Mouse (Mus musculus) CH12.LX (cell line): Measurements from ENCODE around the gene Pigr. TPM values are rescaled to one million over a fixed set of nuclear protein-coding genes. Genes with fewer than 3 reads are reported as not detected.
A peak's percentile ranks its signal among the peaks of the same experiment; 100 is the strongest.

Experiments
- DNase-seq: peaks from one replicate; pipeline ENCODE4 v3.0.0-alpha.2; 2013; ENCODE audit errors: extremely low read depth
- H3K27ac ChIP-seq: 2 replicates; pipeline ENCODE4 v1.5.1; 2012; ENCODE audit warnings: low read depth, mild to moderate bottlenecking, control low read depth, moderate library complexity; ENCODE audit not compliant: insufficient read depth
- H3K27me3 ChIP-seq: replicated peaks from 2 replicates; pipeline ENCODE3; 2012; ENCODE audit warnings: inconsistent platforms
- H3K36me3 ChIP-seq, 2 experiments: replicated peaks in 1 of 2; 2 replicates each; pipeline versions ENCODE3 to v1.6.1; 2012; ENCODE audit warnings: inconsistent platforms in 1 of 2, low read length in 1 of 2, mild to moderate bottlenecking in 1 of 2, mixed read lengths in 1 of 2, moderate library complexity in 1 of 2; ENCODE audit not compliant: control insufficient read depth in 1 of 2, insufficient read depth in 1 of 2
- H3K4me1 ChIP-seq, 2 experiments: 2 replicates each; pipeline ENCODE4 v1.6.1; 2012; ENCODE audit warnings: inconsistent platforms in 1 of 2, moderate library complexity in 1 of 2; ENCODE audit not compliant: insufficient read depth in 2 of 2, control insufficient read depth in 1 of 2
- H3K4me2 ChIP-seq: 2 replicates; pipeline ENCODE4 v1.6.1; 2012; ENCODE audit warnings: low read depth, mild to moderate bottlenecking, control low read depth; ENCODE audit not compliant: poor library complexity, insufficient read depth, severe bottlenecking
- H3K4me3 ChIP-seq, 3 experiments: fragments of 150-350 bp in 1 of 3; sonication (generic) in 1 of 3; replicated peaks in 1 of 3; 2 replicates each; pipeline versions ENCODE3 to v1.5.1; 2011 to 2012; ENCODE audit warnings: low read depth in 2 of 3, low read length in 2 of 3, mild to moderate bottlenecking in 2 of 3, moderate library complexity in 2 of 3, control low read depth in 1 of 3, improper control_type of control experiment in 1 of 3, inconsistent platforms in 1 of 3, mixed read lengths in 1 of 3; ENCODE audit not compliant: poor library complexity in 1 of 3
- H3K79me2 ChIP-seq: replicated peaks from 2 replicates; pipeline ENCODE4 v1.6.1; 2012; ENCODE audit warnings: mild to moderate bottlenecking, moderate library complexity; ENCODE audit not compliant: control insufficient read depth, poor library complexity, insufficient read depth, severe bottlenecking; ENCODE audit errors: extremely low read depth
- H3K9ac ChIP-seq: 2 replicates; pipeline ENCODE4 v1.6.1; 2012; ENCODE audit warnings: low read depth, mild to moderate bottlenecking, control low read depth, moderate library complexity; ENCODE audit not compliant: insufficient read depth
- H3K9me3 ChIP-seq: replicated peaks from 2 replicates; pipeline ENCODE3; 2012; ENCODE audit warnings: low read length, inconsistent platforms, mixed read lengths
- BHLHE40 ChIP-seq: IDR thresholded peaks from 2 replicates; pipeline ENCODE4 v1.6.1; 2011; ENCODE audit warnings: mild to moderate bottlenecking, low read depth, low read length, improper control_type of control experiment
- CHD1 ChIP-seq: IDR thresholded peaks from 2 replicates; pipeline ENCODE4 v1.6.1; 2012; ENCODE audit warnings: low read depth, low read length, improper control_type of control experiment, inconsistent platforms
- CTCF ChIP-seq, 2 experiments: IDR thresholded peaks in 1 of 2; conservative IDR thresholded peaks in 1 of 2; 2 replicates each; pipeline ENCODE4 v1.5.1; 2011 to 2012; ENCODE audit warnings: low read depth in 2 of 2, low read length in 2 of 2, improper control_type of control experiment in 1 of 2, inconsistent platforms in 1 of 2, mild to moderate bottlenecking in 1 of 2, moderate library complexity in 1 of 2
- EP300 ChIP-seq: IDR thresholded peaks from 2 replicates; pipeline ENCODE4 v1.6.1; 2011; ENCODE audit warnings: low read length, improper control_type of control experiment
- ETS1 ChIP-seq: conservative IDR thresholded peaks from 2 replicates; pipeline ENCODE4 v1.6.1; 2012; ENCODE audit warnings: low read depth, mild to moderate bottlenecking, inconsistent platforms, low read length, improper control_type of control experiment, moderate library complexity
- GABPA ChIP-seq: IDR thresholded peaks from 2 replicates; pipeline ENCODE4 v1.6.1; 2012; ENCODE audit warnings: low read depth, low read length, improper control_type of control experiment, inconsistent platforms; ENCODE audit not compliant: insufficient replicate concordance
- HCFC1 ChIP-seq: IDR thresholded peaks from 2 replicates; pipeline ENCODE4 v1.6.1; 2012; ENCODE audit warnings: low read depth, mild to moderate bottlenecking, inconsistent platforms, low read length, improper control_type of control experiment
- IRF4 ChIP-seq: IDR thresholded peaks from 2 replicates; pipeline ENCODE4 v1.6.1; 2014; ENCODE audit warnings: low read depth, mild to moderate bottlenecking, inconsistent platforms, low read length, improper control_type of control experiment
- JUND ChIP-seq: conservative IDR thresholded peaks from 2 replicates; pipeline ENCODE4 v1.6.1; 2011; ENCODE audit warnings: low read depth, low read length, improper control_type of control experiment
- MAFK ChIP-seq: IDR thresholded peaks from 2 replicates; pipeline ENCODE4 v1.6.1; 2011; ENCODE audit warnings: low read length, improper control_type of control experiment; ENCODE audit not compliant: insufficient replicate concordance
- MAZ ChIP-seq: IDR thresholded peaks from 2 replicates; pipeline ENCODE4 v1.6.1; 2012; ENCODE audit warnings: low read depth, mild to moderate bottlenecking, inconsistent platforms, low read length, improper control_type of control experiment, moderate library complexity
- MEF2A ChIP-seq: IDR thresholded peaks from 2 replicates; pipeline ENCODE4 v1.6.1; 2014; ENCODE audit warnings: low read depth, mild to moderate bottlenecking, inconsistent platforms, low read length, improper control_type of control experiment, borderline replicate concordance
- MYC ChIP-seq: IDR thresholded peaks from 2 replicates; pipeline ENCODE4 v1.6.1; 2011; ENCODE audit warnings: low read depth, mild to moderate bottlenecking, improper control_type of control experiment, low read length
- NELFE ChIP-seq: IDR thresholded peaks from 2 replicates; pipeline ENCODE4 v1.6.1; 2011; ENCODE audit warnings: low read depth, low read length, improper control_type of control experiment
- NRF1 ChIP-seq: IDR thresholded peaks from 2 replicates; pipeline ENCODE4 v1.6.1; 2014; ENCODE audit warnings: low read depth, mild to moderate bottlenecking, inconsistent platforms, low read length, improper control_type of control experiment, moderate library complexity
- POLR2A ChIP-seq: IDR thresholded peaks from 2 replicates; pipeline ENCODE4 v1.6.1; 2011; ENCODE audit warnings: low read depth, mild to moderate bottlenecking, improper control_type of control experiment, low read length
- POLR2AphosphoS2 ChIP-seq: IDR thresholded peaks from 2 replicates; pipeline ENCODE4 v1.6.1; 2011; ENCODE audit warnings: low read depth, low read length, improper control_type of control experiment
- RAD21 ChIP-seq: IDR thresholded peaks from 2 replicates; pipeline ENCODE4 v1.6.1; 2011; ENCODE audit warnings: low read depth, mild to moderate bottlenecking, low read length, improper control_type of control experiment, moderate library complexity
- RCOR1 ChIP-seq: conservative IDR thresholded peaks from 2 replicates; pipeline ENCODE4 v1.6.1; 2012; ENCODE audit warnings: low read depth, mild to moderate bottlenecking, inconsistent platforms, low read length, improper control_type of control experiment
- SIN3A ChIP-seq: IDR thresholded peaks from 2 replicates; pipeline ENCODE4 v1.6.1; 2012; ENCODE audit warnings: low read length, improper control_type of control experiment, inconsistent platforms
- SMC3 ChIP-seq: IDR thresholded peaks from 2 replicates; pipeline ENCODE4 v1.6.1; 2011; ENCODE audit warnings: low read depth, low read length, improper control_type of control experiment
- TBP ChIP-seq: conservative IDR thresholded peaks from 2 replicates; pipeline ENCODE4 v1.6.1; 2011; ENCODE audit warnings: low read depth, low read length, improper control_type of control experiment
- TCF12 ChIP-seq: IDR thresholded peaks from 2 replicates; pipeline ENCODE4 v1.6.1; 2014; ENCODE audit warnings: low read depth, mild to moderate bottlenecking, inconsistent platforms, low read length, improper control_type of control experiment
- USF1 ChIP-seq: IDR thresholded peaks from 2 replicates; pipeline ENCODE4 v1.6.1; 2014; ENCODE audit warnings: low read depth, mild to moderate bottlenecking, inconsistent platforms, low read length, improper control_type of control experiment
- USF2 ChIP-seq: conservative IDR thresholded peaks from 2 replicates; pipeline ENCODE4 v1.6.1; 2011; ENCODE audit warnings: low read depth, low read length, improper control_type of control experiment
- ZC3H11A ChIP-seq: IDR thresholded peaks from 2 replicates; pipeline ENCODE4 v1.6.1; 2012; ENCODE audit warnings: low read depth, mild to moderate bottlenecking, inconsistent platforms, low read length, improper control_type of control experiment
- ZMIZ1 ChIP-seq: IDR thresholded peaks from 2 replicates; pipeline ENCODE4 v1.6.1; 2012; ENCODE audit warnings: low read depth, mild to moderate bottlenecking, inconsistent platforms, low read length, improper control_type of control experiment
- dilution Hi-C: fragments of 300-500 bp; cut with MboI; formaldehyde crosslinking; loops from 2 replicates; pipeline ENCODE4 v1.14.3; 2020; ENCODE audit warnings: low sequenced_read_pairs; ENCODE audit not compliant: extremely low pct_unique_long_range_greater_than_20kb, extremely low pct_ligation_motif_present
- in situ Hi-C: fragments of 300-500 bp; cut with MboI; formaldehyde crosslinking; loops from 3 replicates; pipeline ENCODE4 v1.14.3; 2019; ENCODE audit warnings: low sequenced_read_pairs, low pct_ligation_motif_present, low pct_unique_long_range_greater_than_20kb, mixed read lengths
- polyA plus RNA-seq: library from polyadenylated mRNA; unstranded; fragments of >175 nt; gene quantifications from 2 replicates; pipeline ENCODE4 v1.2.1, GENCODE M21; 2012; ENCODE audit warnings: low read depth; ENCODE audit not compliant: insufficient read length
- total RNA-seq, 2 experiments: library from RNA; depleted of rRNA; stranded (reverse); fragments of 300-350 nt in 1 of 2; fragments of >200 nt in 1 of 2; gene quantifications; 2 replicates each; pipeline ENCODE4 v1.2.3; 2012 to 2014

Gene Pigr
- total and polyA plus RNA-seq, 3 experiments = 0.04 to 0.21 TPM; not detected in 1

GRCm38 (mm10) chr1:130798551-130798950 lies 27.9 kb upstream of the Pigr start:
- Histone ChIP-seq H3K4me3 (no peak overlapping the region), H3K9me3 (no peaks in the 10 kb centered on the region), H3K27me3 (peaks cover 1% of the 10 kb centered on the region), H3K79me2 (no peaks in the 10 kb centered on the region), H3K27ac (no peak overlapping the region), H3K4me1 (peaks cover 8 to 59% of the 10 kb centered on the region in 2 experiments), H3K4me2 (no peak overlapping the region), H3K9ac (no peak overlapping the region), H3K36me3 (no peaks in the 10 kb centered on the region)
- dilution Hi-C loops = no loop called here
- no peak for DNase-seq
- TF ChIP-seq NELFE = no peak
- no peak for TF ChIP-seq NRF1
- no peak for TF ChIP-seq USF1
- no peak for TF ChIP-seq POLR2A
- in situ Hi-C loops = loop anchor here (10.0 kb wide), 1 partner anchor 186 kb away; no protein-coding TSS in a partner anchor

GRCm38 (mm10) chr1:130799399-130799798 lies 27.1 kb upstream of the Pigr start:
- in situ Hi-C loops = loop anchor here (10.0 kb wide), 1 partner anchor 185 kb away; no protein-coding TSS in a partner anchor
- Histone ChIP-seq H3K36me3 (no peaks in the 10 kb centered on the region), H3K27me3 (peaks cover 1% of the 10 kb centered on the region), H3K4me1 (peaks cover 8 to 59% of the 10 kb centered on the region in 2 experiments), H3K4me3 (no peak overlapping the region), H3K9me3 (no peaks in the 10 kb centered on the region), H3K4me2 (no peak overlapping the region), H3K79me2 (no peaks in the 10 kb centered on the region), H3K9ac (no peak overlapping the region), H3K27ac (no peak overlapping the region)
- dilution Hi-C loops = no loop called here
- TF ChIP-seq SMC3 = no peak
- TF ChIP-seq EP300 = peak; percentile 51
- TF ChIP-seq IRF4 = peak; percentile 27; the same call in 1 of the 2 replicates
- TF ChIP-seq USF1 = no peak
- no peak for TF ChIP-seq MYC
- TF ChIP-seq HCFC1 = no peak
- peak; percentile 50 for TF ChIP-seq BHLHE40
- no peak for TF ChIP-seq USF2
- peak; percentile 36; the same call in 1 of the 2 replicates for TF ChIP-seq TCF12
- TF ChIP-seq MAFK = no peak
- TF ChIP-seq RAD21 = no peak
- DNase-seq = peak; percentile 36

- Histone ChIP-seq H3K4me2 (no peak within 1 kb of the TSS; the same call in 1 of the 2 replicates), H3K79me2 (no peaks in the 10 kb centered on the region), H3K4me1 (peaks cover 5 to 52% of the 10 kb centered on the region in 2 experiments), H3K27me3 (peaks cover 1% of the 10 kb centered on the region), H3K9ac (no peak within 1 kb of the TSS), H3K9me3 (no peaks in the 10 kb centered on the region), H3K4me3 (no peak within 1 kb of the TSS), H3K36me3 (no peaks in the 10 kb centered on the region), H3K27ac (no peak within 1 kb of the TSS)
- dilution Hi-C loops (no loop called here), in situ Hi-C loops (no loop called here)
- DNase-seq = no peak
- TF ChIP-seq GABPA (no peak), JUND (no peak), MAFK (no peak), POLR2AphosphoS2 (no peak), ETS1 (no peak), ZMIZ1 (no peak), RCOR1 (no peak), MAZ (no peak), RAD21 (no peak), SIN3A (no peak), CTCF (conservative IDR thresholded peaks at IDR 0.05 in 1 of 2, IDR thresholded peaks at IDR 0.05 in 1 of 2; ENCODE audit: low read depth in 2 of 2, low read length in 2 of 2) (no peak), MYC (no peak), ZC3H11A (no peak), CHD1 (no peak), MEF2A (no peak), HCFC1 (no peak), TBP (no peak), USF2 (no peak)
These were observed 25.9 kb upstream of the Pigr start, which contains the start of gene Fcamr for GRCm38 (mm10) chr1:130800602-130801001. TSS of gene Fcamr (plus strand) at chr1:130800902.
